Mouse (Mus musculus): ENCODE data around the gene Haus2.

Haus2 gene

GRCm38 (mm10) chr2:120616279-120617163 is 7.3 kb downstream of the Haus2 start:
- DNase-seq (ENCODE audit: low spot score) = no peak

GRCm38 (mm10) chr2:120619538-120619937 is 10.4 kb downstream of the Haus2 start:
- no peak for DNase-seq (ENCODE audit: low spot score)

GRCm38 (mm10) chr2:120622920-120623319 is 13.7 kb downstream of the Haus2 start:
- DNase-seq (ENCODE audit: low spot score) = no peak

GRCm38 (mm10) chr2:120628076-120628865 is 19.1 kb downstream of the Haus2 start:
- peak; percentile 9 for DNase-seq (ENCODE audit: low spot score)

GRCm38 (mm10) chr2:120628886-120629735 is 19.9 kb downstream of the Haus2 start, which contains the start of gene Stard9:
Gene Stard9, plus strand, starts transcription at chr2:120629121.
- peak; percentile 99 for DNase-seq (ENCODE audit: low spot score)

GRCm38 (mm10) chr2:120630246-120630645 is 21.1 kb downstream of the Haus2 start:
- no peak for DNase-seq (ENCODE audit: low spot score)

- no peak for DNase-seq (ENCODE audit: low spot score)
Observed at GRCm38 (mm10) chr2:120630655-120631054, 21.5 kb downstream of the Haus2 start.

GRCm38 (mm10) chr2:120631521-120631920 is 22.3 kb downstream of the Haus2 start:
- DNase-seq (ENCODE audit: low spot score) = no peak

- no peak for DNase-seq (ENCODE audit: low spot score)
Observed at GRCm38 (mm10) chr2:120631957-120632356, 22.8 kb downstream of the Haus2 start.

GRCm38 (mm10) chr2:120640835-120641234 is 31.7 kb downstream of the Haus2 start:
- no peak for DNase-seq (ENCODE audit: low spot score)

GRCm38 (mm10) chr2:120643836-120644235 is 34.7 kb downstream of the Haus2 start:
- no peak for DNase-seq (ENCODE audit: low spot score)

- DNase-seq (ENCODE audit: low spot score) = no peak
Observed at GRCm38 (mm10) chr2:120646777-120647176, 37.6 kb downstream of the Haus2 start.

GRCm38 (mm10) chr2:120652256-120652924 is 43.2 kb downstream of the Haus2 start:
- DNase-seq (ENCODE audit: low spot score) = no peak

GRCm38 (mm10) chr2:120652925-120653284 is 43.7 kb downstream of the Haus2 start:
- no peak for DNase-seq (ENCODE audit: low spot score)

- DNase-seq (ENCODE audit: low spot score) = no peak
Observed at GRCm38 (mm10) chr2:120654693-120655092, 45.5 kb downstream of the Haus2 start.

GRCm38 (mm10) chr2:120655905-120656304 is 46.7 kb downstream of the Haus2 start:
- DNase-seq (ENCODE audit: low spot score) = no peak

GRCm38 (mm10) chr2:120656711-120657110 is 47.5 kb downstream of the Haus2 start:
- DNase-seq (ENCODE audit: low spot score) = no peak

GRCm38 (mm10) chr2:120658486-120658885 is 49.3 kb downstream of the Haus2 start:
- DNase-seq (ENCODE audit: low spot score) = no peak

- DNase-seq (ENCODE audit: low spot score) = no peak
Observed at GRCm38 (mm10) chr2:120659318-120659717, 50.1 kb downstream of the Haus2 start.

- no peak for DNase-seq (ENCODE audit: low spot score)
Observed at GRCm38 (mm10) chr2:120660486-120661078, 51.4 kb downstream of the Haus2 start.

- DNase-seq (ENCODE audit: low spot score) = no peak
Observed at GRCm38 (mm10) chr2:120662766-120663165, 53.6 kb downstream of the Haus2 start.

All from embryo, embryonic 10 days (tissue).